In genomic region chr6:38632826-38633225, GRCm38 (mm10) we compare ENCODE assay signal across 24 mouse cellular contexts. TPM values are rescaled to one million over a fixed set of nuclear protein-coding genes. Genes with fewer than 3 reads are reported as not detected.
"Had no signal": no experiment of that assay in that cellular context is flagged by ENCODE, and none has a peak within 500 bp of the region (broad histone marks: within the 10 kb centered on the region; RNA-seq: fewer than 3 reads in every experiment).

No protein-coding gene starts in this region.

- H3K9me3 ChIP-seq: heart, embryonic 13.5 days; heart, embryonic 15.5 days; hindbrain, embryonic 10.5 days; hindbrain, embryonic 12.5 days; intestine, embryonic 15.5 days; limb, embryonic 10.5 days; limb, embryonic 12.5 days; liver, embryonic 13.5 days had no signal

- H3K4me2 ChIP-seq: heart, embryonic 11.5 days; heart, embryonic 13.5 days; heart, embryonic 15.5 days; hindbrain, embryonic 12.5 days; hindbrain, embryonic 14.5 days; intestine, embryonic 15.5 days; limb, embryonic 12.5 days; liver, embryonic 11.5 days; liver, embryonic 13.5 days had no signal

- H3K27ac ChIP-seq: gastrocnemius, adult 2 months; heart, embryonic 13.5 days; heart, embryonic 15.5 days; hindbrain, embryonic 10.5 days; hindbrain, embryonic 12.5 days; hindbrain, embryonic 14.5 days; intestine, embryonic 15.5 days; kidney, postnatal 0 days; layer of hippocampus, adult 2 months; left cerebral cortex, adult 2 months; limb, embryonic 10.5 days; limb, embryonic 12.5 days; liver, embryonic 13.5 days had no signal

- H3K9ac ChIP-seq: heart, embryonic 13.5 days; heart, embryonic 15.5 days; hindbrain, embryonic 12.5 days; hindbrain, embryonic 14.5 days; intestine, embryonic 15.5 days; limb, embryonic 12.5 days; liver, embryonic 13.5 days had no signal

- DNase-seq: gastrocnemius, adult 2 months; gastrocnemius, postnatal 25 days; heart, postnatal 14 days; heart, postnatal 4 days; kidney, adult 18-20 months; kidney, adult 8-10 months; kidney, postnatal 4 days; liver, embryonic 13.5 days had no signal

- H3K36me3 ChIP-seq: intestine, embryonic 15.5 days; liver, embryonic 13.5 days had no signal

- H3K4me3 ChIP-seq: gastrocnemius, adult 2 months; heart, embryonic 13.5 days; heart, embryonic 15.5 days; hindbrain, embryonic 10.5 days; hindbrain, embryonic 12.5 days; intestine, embryonic 15.5 days; layer of hippocampus, adult 2 months; left cerebral cortex, adult 2 months; limb, embryonic 10.5 days; limb, embryonic 12.5 days; liver, embryonic 13.5 days had no signal

- ATAC-seq: hindbrain, embryonic 16.5 days; inflammation-experienced regulatory T-cells, adult 6 months; intestine, embryonic 15.5 days; intestine, postnatal 0 days had no signal

RNA-seq across cellular contexts. Expression of gene Klrg2, which starts 4.2 kb away (rescaled TPM):
- polyA plus RNA-seq: hindbrain, embryonic 14.5 days; inflammation-experienced regulatory T-cells, adult 6 months; liver, embryonic 13.5 days had no signal
